Mouse (Mus musculus): ENCODE data around the gene F11r. TPM values are rescaled to one million over a fixed set of nuclear protein-coding genes. Genes with fewer than 3 reads are reported as not detected.

The F11r gene
- total and polyA plus RNA-seq, 3 experiments: 0.74 to 1.6 (median 1.3) TPM

DNA sequence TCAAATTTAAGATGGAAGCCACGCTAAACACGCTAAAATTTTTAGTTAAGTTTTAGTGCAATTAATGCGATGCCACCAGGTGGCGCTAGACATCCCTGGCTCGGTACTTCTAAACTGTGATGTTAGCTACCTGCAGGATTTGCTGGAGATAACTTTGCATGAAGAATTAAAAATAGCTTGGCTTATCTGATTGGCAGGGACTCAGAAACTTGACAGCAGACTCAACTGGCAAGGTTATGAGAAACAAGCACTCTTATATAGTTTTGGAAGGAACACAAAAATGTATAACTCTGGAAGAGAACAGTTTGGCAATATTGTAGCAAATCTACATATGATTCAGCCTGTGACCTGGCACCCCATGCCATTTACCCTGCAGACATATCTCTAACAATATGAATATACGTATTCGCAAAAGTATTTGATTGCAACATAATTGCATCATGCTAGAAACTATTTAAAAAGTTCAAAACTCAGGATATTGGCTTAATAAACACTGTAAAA is 33.1 kb downstream of the F11r start:
- H3K4me2 ChIP-seq (ENCODE audit: insufficient read depth, low read depth, poor library complexity, severe bottlenecking): peak overlapping the region; percentile 87
- peaks cover 15 to 47% of the 10 kb centered on the region in 2 experiments for H3K4me1 ChIP-seq (ENCODE audit: control insufficient read depth in 1 of 2, insufficient read depth in 2 of 2)
- no peaks in the 10 kb centered on the region for H3K27me3 ChIP-seq (replicated peaks)
- H3K9ac ChIP-seq (ENCODE audit: insufficient read depth, low read depth): peak overlapping the region; percentile 65
- H3K9me3 ChIP-seq (replicated peaks; ENCODE audit: low read length): no peaks in the 10 kb centered on the region
- in situ Hi-C loops (cut with MboI; ENCODE audit: low pct_ligation_motif_present, low pct_unique_long_range_greater_than_20kb, low sequenced_read_pairs) (loop anchor here (10.0 kb wide), 1 partner anchor 366 kb away; no protein-coding TSS in a partner anchor), dilution Hi-C loops (cut with MboI; ENCODE audit: extremely low pct_ligation_motif_present, extremely low pct_unique_long_range_greater_than_20kb, low sequenced_read_pairs) (no loop called here)
- H3K79me2 ChIP-seq (replicated peaks; ENCODE audit: control insufficient read depth, extremely low read depth, insufficient read depth, poor library complexity, severe bottlenecking): no peaks in the 10 kb centered on the region
- peak; percentile 76 for DNase-seq (ENCODE audit: extremely low read depth)
- H3K27ac ChIP-seq (ENCODE audit: insufficient read depth, low read depth): no peak overlapping the region
- no peak overlapping the region for H3K4me3 ChIP-seq (replicated peaks in 1 of 3; ENCODE audit: low read depth in 2 of 3, low read length in 2 of 3, poor library complexity in 1 of 3)
- no peaks in the 10 kb centered on the region for H3K36me3 ChIP-seq (replicated peaks in 1 of 2; ENCODE audit: control insufficient read depth in 1 of 2, insufficient read depth in 1 of 2, low read length in 1 of 2)
- TF ChIP-seq MAX (IDR thresholded peaks at IDR 0.05; ENCODE audit: low read length) (no peak), ZNF384 (IDR thresholded peaks at IDR 0.05; ENCODE audit: low read depth, low read length) (no peak), ELF1 (IDR thresholded peaks at IDR 0.05; ENCODE audit: low read depth, low read length) (no peak), JUND (conservative IDR thresholded peaks at IDR 0.05; ENCODE audit: low read depth, low read length) (no peak), BHLHE40 (IDR thresholded peaks at IDR 0.05; ENCODE audit: low read depth, low read length) (0 out of 2 replicates have a peak, but pooled peaks have one; percentile 8), ZC3H11A (IDR thresholded peaks at IDR 0.05; ENCODE audit: low read depth, low read length) (no peak; the same call in 1 of the 2 replicates), CHD2 (IDR thresholded peaks at IDR 0.05; ENCODE audit: low read length) (no peak), UBTF (IDR thresholded peaks at IDR 0.05; ENCODE audit: low read depth, low read length) (no peak), IRF4 (IDR thresholded peaks at IDR 0.05; ENCODE audit: low read depth, low read length) (no peak), KAT2A (IDR thresholded peaks at IDR 0.05; ENCODE audit: insufficient replicate concordance, low read length) (no peak), CTCF (conservative IDR thresholded peaks at IDR 0.05 in 1 of 2, IDR thresholded peaks at IDR 0.05 in 1 of 2; ENCODE audit: low read depth in 2 of 2, low read length in 2 of 2) (peak; percentile 87 to 95), NELFE (IDR thresholded peaks at IDR 0.05; ENCODE audit: low read depth, low read length) (no peak), TCF12 (IDR thresholded peaks at IDR 0.05; ENCODE audit: low read depth, low read length) (no peak), SIN3A (IDR thresholded peaks at IDR 0.05; ENCODE audit: low read length) (no peak), TBP (conservative IDR thresholded peaks at IDR 0.05; ENCODE audit: low read depth, low read length) (no peak), MXI1 (IDR thresholded peaks at IDR 0.05; ENCODE audit: low read depth, low read length) (no peak), RAD21 (IDR thresholded peaks at IDR 0.05; ENCODE audit: low read depth, low read length) (peak; percentile 58), CHD1 (IDR thresholded peaks at IDR 0.05; ENCODE audit: low read depth, low read length) (peak; percentile 65; the same call in 1 of the 2 replicates), E2F4 (IDR thresholded peaks at IDR 0.05; ENCODE audit: insufficient replicate concordance, low read depth, low read length) (no peak), JUN (IDR thresholded peaks at IDR 0.05; ENCODE audit: insufficient read depth, low read depth, low read length) (no peak), HCFC1 (IDR thresholded peaks at IDR 0.05; ENCODE audit: low read depth, low read length) (no peak), ZMIZ1 (IDR thresholded peaks at IDR 0.05; ENCODE audit: low read depth, low read length) (no peak), MAFK (IDR thresholded peaks at IDR 0.05; ENCODE audit: insufficient replicate concordance, low read length) (no peak), POLR2A (IDR thresholded peaks at IDR 0.05; ENCODE audit: low read depth, low read length) (no peak), NRF1 (IDR thresholded peaks at IDR 0.05; ENCODE audit: low read depth, low read length) (no peak), ZKSCAN1 (IDR thresholded peaks at IDR 0.05; ENCODE audit: borderline replicate concordance, low read depth, low read length) (no peak), MYC (IDR thresholded peaks at IDR 0.05; ENCODE audit: low read depth, low read length) (no peak), ETS1 (conservative IDR thresholded peaks at IDR 0.05; ENCODE audit: low read depth, low read length) (no peak; the same call in 1 of the 2 replicates), GABPA (IDR thresholded peaks at IDR 0.05; ENCODE audit: insufficient replicate concordance, low read depth, low read length) (no peak), USF1 (IDR thresholded peaks at IDR 0.05; ENCODE audit: low read depth, low read length) (no peak), POLR2AphosphoS2 (IDR thresholded peaks at IDR 0.05; ENCODE audit: low read depth, low read length) (no peak), MAZ (IDR thresholded peaks at IDR 0.05; ENCODE audit: low read depth, low read length) (no peak), RCOR1 (conservative IDR thresholded peaks at IDR 0.05; ENCODE audit: low read depth, low read length) (no peak), EP300 (IDR thresholded peaks at IDR 0.05; ENCODE audit: low read length) (peak; percentile 33; the same call in 1 of the 2 replicates), SMC3 (IDR thresholded peaks at IDR 0.05; ENCODE audit: low read depth, low read length) (peak; percentile 75), USF2 (conservative IDR thresholded peaks at IDR 0.05; ENCODE audit: low read depth, low read length) (no peak), MEF2A (IDR thresholded peaks at IDR 0.05; ENCODE audit: borderline replicate concordance, low read depth, low read length) (0 out of 2 replicates have a peak, but pooled peaks have one; percentile 27)
